Mouse (Mus musculus) forebrain, embryonic 14.5 days (tissue): Measurements from ENCODE around the gene Nsmce1. TPM values are rescaled to one million over a fixed set of nuclear protein-coding genes. Genes with fewer than 3 reads are reported as not detected.

ENCODE experiments used
- ATAC-seq: fragments of 200-750 bp; cut with Nextera tagmentation; 2 replicates; pipeline ENCODE4 v1.8.0; 2017; ENCODE audit warnings: mild to moderate bottlenecking, moderate library complexity
- DNase-seq: peaks from one replicate; pipeline ENCODE4 v3.0.0-alpha.2; 2015; ENCODE audit warnings: low spot score
- H3K27ac ChIP-seq: fragments of 300-500 bp; sonication (generic); 2 replicates; pipeline ENCODE4 v1.5.1; 2014; ENCODE audit warnings: low read depth, mild to moderate bottlenecking, control low read depth, low read length, moderate library complexity
- H3K27me3 ChIP-seq: fragments of 300-500 bp; sonication (generic); replicated peaks from 2 replicates; pipeline ENCODE4 v1.6.1; 2014; ENCODE audit warnings: low read length, control low read depth, mixed read lengths; ENCODE audit not compliant: control insufficient read depth, insufficient read depth
- H3K36me3 ChIP-seq: fragments of 300-500 bp; sonication (generic); 2 replicates; pipeline ENCODE4 v1.6.1; 2014; ENCODE audit warnings: low read length, control low read depth; ENCODE audit not compliant: control insufficient read depth, insufficient read depth
- H3K4me1 ChIP-seq: fragments of 300-500 bp; sonication (generic); 2 replicates; pipeline ENCODE4 v1.6.1; 2014; ENCODE audit warnings: antibody characterized with exemption, low read length, control low read depth; ENCODE audit not compliant: control insufficient read depth, insufficient read depth
- H3K4me2 ChIP-seq: fragments of 300-500 bp; sonication (generic); 2 replicates; pipeline ENCODE4 v1.6.1; 2014; ENCODE audit warnings: mild to moderate bottlenecking, control low read depth, low read length
- H3K4me3 ChIP-seq: fragments of 300-500 bp; sonication (generic); 2 replicates; pipeline ENCODE4 v1.5.1; 2014; ENCODE audit warnings: low read depth, low read length, control low read depth
- H3K9ac ChIP-seq: fragments of 300-500 bp; sonication (generic); 2 replicates; pipeline ENCODE4 v1.6.1; 2014; ENCODE audit warnings: mild to moderate bottlenecking, low read length, control low read depth, moderate library complexity
- H3K9me3 ChIP-seq: fragments of 300-500 bp; sonication (generic); replicated peaks from 2 replicates; pipeline ENCODE4 v1.6.1; 2016; ENCODE audit warnings: low read length, control low read depth, mixed read lengths; ENCODE audit not compliant: control insufficient read depth
- WGBS: fragments of 180-500 bp; shearing (Covaris S2); extraction: QIAGEN DNeasy Blood & Tissue Kit; methylation state at CpG from one replicate; pipeline ENCODE4 v1.1.7; 2014; 5-methylcytosine and 5-hydroxymethylcytosine counted together
- polyA plus RNA-seq: library from polyadenylated mRNA; unstranded; fragments of >200 nt; fragmentation: Nextera tagmentation; extraction: Ambion mirVana; gene quantifications from 2 replicates; pipeline ENCODE4 v1.2.1, GENCODE M21; 2014

Nsmce1 gene
- polyA plus RNA-seq, 1 experiment from 2014 or later, result 149 TPM

- Histone ChIP-seq H3K9me3 (no peaks in the 10 kb centered on the region), H3K36me3 (peaks cover 50% of the 10 kb centered on the region), H3K27ac (no peak overlapping the region), H3K4me3 (no peak overlapping the region), H3K27me3 (no peaks in the 10 kb centered on the region), H3K9ac (no peak overlapping the region), H3K4me1 (peaks cover 6% of the 10 kb centered on the region; the same call in 1 of the 2 replicates), H3K4me2 (no peak overlapping the region)
- no peak for ATAC-seq
- 30% methylated on average over 5 of the region's 5 CpGs for WGBS
- peak; percentile 74 for DNase-seq
These were observed 21.5 kb downstream of the Nsmce1 start for GRCm38 (mm10) chr7:125469937-125470336.

- H3K27me3 ChIP-seq, result no peaks in the 10 kb centered on the region
- H3K9me3 ChIP-seq, result no peaks in the 10 kb centered on the region
- H3K4me1 ChIP-seq, result no peaks in the 10 kb centered on the region
- H3K4me2 ChIP-seq, result no peak overlapping the region
- peaks cover 21% of the 10 kb centered on the region for H3K36me3 ChIP-seq
- H3K27ac ChIP-seq, result no peak overlapping the region
- H3K4me3 ChIP-seq, result no peak overlapping the region
- DNase-seq (no peak), ATAC-seq (no peak)
- no peak overlapping the region for H3K9ac ChIP-seq
- 35% methylated on average over 2 of the region's 2 CpGs for WGBS
These were observed 29.2 kb downstream of the Nsmce1 start for GRCm38 (mm10) chr7:125462200-125462599.

- no peak overlapping the region for H3K9ac ChIP-seq
- peaks cover 21% of the 10 kb centered on the region for H3K36me3 ChIP-seq
- 99% methylated on average over 4 of the region's 4 CpGs for whole genome bisulfite sequencing
- no peaks in the 10 kb centered on the region for H3K4me1 ChIP-seq
- no peak for ATAC-seq
- no peak for DNase-seq
- H3K27me3 ChIP-seq, result no peaks in the 10 kb centered on the region
- H3K9me3 ChIP-seq, result no peaks in the 10 kb centered on the region
- no peak overlapping the region for H3K27ac ChIP-seq
- H3K4me3 ChIP-seq, result no peak overlapping the region
- H3K4me2 ChIP-seq, result no peak overlapping the region
These were observed 37.7 kb downstream of the Nsmce1 start for GRCm38 (mm10) chr7:125453671-125454070.

GRCm38 (mm10) chr7:125451078-125451477 is 40.3 kb downstream of the Nsmce1 start:
- Histone ChIP-seq H3K4me1 (no peaks in the 10 kb centered on the region), H3K4me3 (no peak overlapping the region), H3K4me2 (no peak overlapping the region), H3K36me3 (peaks cover 15% of the 10 kb centered on the region; the same call in 1 of the 2 replicates), H3K9me3 (no peaks in the 10 kb centered on the region), H3K27ac (no peak overlapping the region), H3K27me3 (no peaks in the 10 kb centered on the region), H3K9ac (no peak overlapping the region)
- DNase-seq (no peak), ATAC-seq (no peak)
- 97% methylated on average over 2 of the region's 2 CpGs for WGBS

GRCm38 (mm10) chr7:125450678-125451077 is 40.7 kb downstream of the Nsmce1 start:
- 0 out of 2 replicates have a peak, but pooled peaks cover 13% of the 10 kb centered on the region for H3K36me3 ChIP-seq
- ATAC-seq (no peak), DNase-seq (no peak)
- no peak overlapping the region for H3K4me3 ChIP-seq
- H3K27ac ChIP-seq, result no peak overlapping the region
- H3K4me2 ChIP-seq, result no peak overlapping the region
- WGBS, result 74% methylated on average over 1 of the region's 1 CpGs
- H3K27me3 ChIP-seq, result no peaks in the 10 kb centered on the region
- H3K9me3 ChIP-seq, result no peaks in the 10 kb centered on the region
- H3K9ac ChIP-seq, result no peak overlapping the region
- no peaks in the 10 kb centered on the region for H3K4me1 ChIP-seq

- Histone ChIP-seq H3K4me1 (peaks cover 10% of the 10 kb centered on the region), H3K4me2 (peak within 1 kb of the TSS; percentile 89), H3K36me3 (no peaks in the 10 kb centered on the region), H3K27ac (peak within 1 kb of the TSS; percentile 91), H3K9me3 (no peaks in the 10 kb centered on the region), H3K4me3 (peak within 1 kb of the TSS; percentile 48), H3K9ac (peak within 1 kb of the TSS; percentile 73), H3K27me3 (no peaks in the 10 kb centered on the region)
- ATAC-seq (peak; percentile 98), DNase-seq (peak; percentile 98)
- 4% methylated on average over 61 of the region's 61 CpGs for WGBS
These were observed 46.7 kb downstream of the Nsmce1 start, which contains the start of gene Kdm8 for GRCm38 (mm10) chr7:125444464-125445401. Gene Kdm8 (plus strand): TSS chr7:125444676.

- Histone ChIP-seq H3K27ac (peak overlapping the region; percentile 91; the same call in 1 of the 2 replicates), H3K4me3 (peak overlapping the region; percentile 48), H3K9me3 (no peaks in the 10 kb centered on the region), H3K4me2 (peak overlapping the region; percentile 89), H3K4me1 (peaks cover 10% of the 10 kb centered on the region), H3K9ac (peak overlapping the region; percentile 73), H3K36me3 (no peaks in the 10 kb centered on the region), H3K27me3 (no peaks in the 10 kb centered on the region)
- DNase-seq (no peak), ATAC-seq (no peak)
- WGBS, result 32% methylated on average over 10 of the region's 10 CpGs
These were observed 47.3 kb downstream of the Nsmce1 start for GRCm38 (mm10) chr7:125444076-125444463.

- H3K27ac ChIP-seq, result no peak overlapping the region
- ATAC-seq, result no peak
- H3K36me3 ChIP-seq, result no peaks in the 10 kb centered on the region
- peaks cover 10% of the 10 kb centered on the region for H3K4me1 ChIP-seq
- no peak overlapping the region for H3K4me2 ChIP-seq
- no peaks in the 10 kb centered on the region for H3K9me3 ChIP-seq
- DNase-seq, result no peak
- no peak overlapping the region for H3K9ac ChIP-seq
- no peak overlapping the region for H3K4me3 ChIP-seq
- H3K27me3 ChIP-seq, result no peaks in the 10 kb centered on the region
- 57% methylated on average over 4 of the region's 4 CpGs for WGBS
These were observed 49.1 kb downstream of the Nsmce1 start for GRCm38 (mm10) chr7:125442323-125442722.
